Mouse (Mus musculus): ENCODE measurements at regions not wholly inside any gene's neighbourhood (a gene's known extent, or its start where the extent isn't known, plus 50 kb on each side); places are given as distances from the start of the nearest gene placed in this dataset.

DNA sequence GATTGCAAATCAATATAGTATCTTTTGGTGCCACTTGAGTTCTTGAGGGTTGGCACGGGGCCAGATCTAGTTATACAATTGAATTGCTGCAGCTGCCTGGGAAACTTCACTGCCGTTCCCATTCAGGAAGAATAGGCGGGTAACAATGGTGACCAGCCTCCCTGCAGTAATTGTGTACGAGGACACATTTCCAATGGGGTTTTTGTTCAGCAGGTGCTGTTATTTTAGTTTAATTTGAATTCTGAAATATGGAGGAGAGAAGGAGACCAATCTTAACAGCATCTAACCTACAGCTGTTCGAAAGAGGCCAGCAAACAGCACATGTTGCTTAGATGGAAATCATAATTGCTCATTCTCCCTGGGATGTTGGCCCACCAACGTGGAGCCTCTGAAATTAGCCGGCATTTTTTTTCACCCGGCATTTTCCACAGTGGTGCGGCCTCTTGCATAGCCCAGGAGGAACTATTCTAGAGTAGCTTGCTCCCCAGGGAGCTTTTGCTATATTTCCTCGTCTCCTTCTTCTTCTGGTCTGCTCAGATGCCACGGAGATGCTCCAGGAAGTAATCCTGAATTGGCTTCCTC lies 388.6 kb downstream of the Insc start:
- H3K27ac ChIP-seq (ENCODE audit: low read length), result no peak overlapping the region
- no peak overlapping the region for H3K4me3 ChIP-seq (ENCODE audit: low read depth, low read length)
- H3K4me2 ChIP-seq (replicated peaks; ENCODE audit: low read depth, low read length), result no peak overlapping the region
- no peaks in the 10 kb centered on the region for H3K36me3 ChIP-seq (ENCODE audit: insufficient read depth, low read length)
- no peaks in the 10 kb centered on the region for H3K9me3 ChIP-seq (ENCODE audit: low read length)
- H3K4me1 ChIP-seq (ENCODE audit: insufficient read depth, low read depth, low read length), result no peaks in the 10 kb centered on the region
- H3K27me3 ChIP-seq (replicated peaks; ENCODE audit: insufficient read depth, low read length), result no peaks in the 10 kb centered on the region
- TF ChIP-seq CTCF (IDR thresholded peaks at IDR 0.05), result no peak
- TF ChIP-seq EP300 (IDR thresholded peaks at IDR 0.05), result no peak
- 59% methylated on average over 11 of the region's 11 CpGs for WGBS
- DNase-seq (ENCODE audit: low spot score) (peak; percentile 9), ATAC-seq (no peak)
- no peak overlapping the region for H3K9ac ChIP-seq (replicated peaks; ENCODE audit: low read depth)

DNA sequence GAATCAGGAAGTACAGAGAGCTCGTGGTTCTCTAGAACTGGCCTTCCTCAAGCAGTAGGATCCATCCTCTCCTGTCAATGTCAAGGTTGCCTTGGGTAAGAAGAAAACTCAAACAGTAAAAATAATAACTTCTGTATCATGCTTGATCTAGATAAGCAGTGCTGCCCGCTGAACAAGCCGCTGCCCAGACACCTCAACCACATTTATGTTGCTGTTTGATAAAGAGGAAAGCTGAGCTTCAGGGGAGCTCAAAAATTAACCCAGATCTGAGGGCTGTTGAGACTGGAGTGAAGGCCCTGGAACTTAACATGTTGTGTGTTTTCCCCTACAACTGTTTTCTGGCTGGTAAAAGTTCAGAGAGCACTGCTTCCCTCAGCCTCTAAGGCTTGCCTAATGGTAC lies 389.1 kb downstream of the Insc start:
- no peaks in the 10 kb centered on the region for H3K9me3 ChIP-seq (ENCODE audit: low read length)
- H3K9ac ChIP-seq (replicated peaks; ENCODE audit: low read depth), result no peak overlapping the region
- WGBS, result 60% methylated on average over 3 of the region's 3 CpGs
- DNase-seq (ENCODE audit: low spot score) (no peak), ATAC-seq (no peak)
- no peaks in the 10 kb centered on the region for H3K36me3 ChIP-seq (ENCODE audit: insufficient read depth, low read length)
- no peaks in the 10 kb centered on the region for H3K27me3 ChIP-seq (replicated peaks; ENCODE audit: insufficient read depth, low read length)
- no peak overlapping the region for H3K4me2 ChIP-seq (replicated peaks; ENCODE audit: low read depth, low read length)
- H3K4me3 ChIP-seq (ENCODE audit: low read depth, low read length), result no peak overlapping the region
- H3K4me1 ChIP-seq (ENCODE audit: insufficient read depth, low read depth, low read length), result no peaks in the 10 kb centered on the region
- no peak overlapping the region for H3K27ac ChIP-seq (ENCODE audit: low read length)
- TF ChIP-seq CTCF (IDR thresholded peaks at IDR 0.05) (no peak), EP300 (IDR thresholded peaks at IDR 0.05) (no peak)

DNA sequence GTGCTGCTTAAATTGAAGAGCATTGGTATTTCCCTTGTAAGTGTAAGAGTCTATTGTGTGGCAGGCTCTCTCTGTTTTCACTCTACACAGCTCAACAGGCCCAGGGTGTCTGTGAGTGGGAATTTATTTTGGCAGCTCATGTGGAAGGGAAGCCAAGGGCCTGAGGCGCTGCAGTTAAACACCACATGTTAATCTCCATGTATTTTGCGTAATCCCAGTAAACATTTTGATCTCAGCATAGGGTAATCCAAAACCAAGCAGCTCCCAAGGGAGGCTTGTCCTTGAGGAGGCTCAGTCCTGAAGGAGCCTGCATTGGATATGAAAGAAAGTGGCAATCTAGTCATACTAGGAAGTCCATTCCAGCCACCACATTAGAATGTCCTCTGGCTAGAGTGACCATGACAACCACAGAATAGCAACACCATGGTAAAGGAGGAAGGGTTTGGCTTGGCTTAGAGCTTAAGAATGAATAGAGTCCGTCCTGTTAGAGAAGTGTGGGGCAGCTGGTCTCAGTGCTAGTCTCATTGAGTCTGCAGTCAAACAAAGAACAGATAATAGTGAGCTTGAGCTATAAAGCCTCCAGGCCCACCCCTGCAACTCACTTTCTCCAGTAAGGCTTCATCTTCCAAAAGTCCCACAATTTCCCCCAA lies 391.6 kb downstream of the Insc start:
- Histone ChIP-seq H3K36me3 (ENCODE audit: insufficient read depth, low read length) (no peaks in the 10 kb centered on the region), H3K4me2 (replicated peaks; ENCODE audit: low read depth, low read length) (no peak overlapping the region), H3K27me3 (replicated peaks; ENCODE audit: insufficient read depth, low read length) (no peaks in the 10 kb centered on the region), H3K9me3 (ENCODE audit: low read length) (no peaks in the 10 kb centered on the region), H3K9ac (replicated peaks; ENCODE audit: low read depth) (no peak overlapping the region), H3K4me1 (ENCODE audit: insufficient read depth, low read depth, low read length) (no peaks in the 10 kb centered on the region), H3K27ac (ENCODE audit: low read length) (no peak overlapping the region), H3K4me3 (ENCODE audit: low read depth, low read length) (no peak overlapping the region)
- TF ChIP-seq EP300 (IDR thresholded peaks at IDR 0.05), result no peak
- no peak for TF ChIP-seq CTCF (IDR thresholded peaks at IDR 0.05)
- ATAC-seq (peak; percentile 75), DNase-seq (ENCODE audit: low spot score) (peak; percentile 66)
- 58% methylated on average over 3 of the region's 3 CpGs for WGBS

DNA sequence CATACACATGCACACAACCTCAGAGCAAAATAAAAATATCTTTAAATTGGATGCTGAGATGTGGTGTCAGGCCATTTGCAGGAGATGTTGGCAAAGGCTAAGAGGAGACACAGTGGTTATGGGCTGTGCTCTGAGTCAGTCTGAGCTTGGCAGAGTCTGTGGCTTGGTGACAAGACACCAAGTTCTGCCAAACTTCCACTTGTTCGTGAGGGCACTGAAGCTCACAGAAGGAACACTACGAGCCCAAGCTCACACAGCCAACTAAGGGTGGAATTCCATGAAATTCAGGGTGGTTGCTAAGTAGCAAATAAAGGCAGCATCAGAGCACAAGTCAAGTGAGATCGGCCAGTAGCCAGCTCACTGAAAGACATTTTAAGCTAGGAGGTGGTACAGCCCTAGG lies 396.8 kb downstream of the Insc start:
- H3K9me3 ChIP-seq (ENCODE audit: low read length), result no peaks in the 10 kb centered on the region
- WGBS, result 73% methylated on average over 3 of the region's 3 CpGs
- DNase-seq (ENCODE audit: low spot score), result no peak

DNA sequence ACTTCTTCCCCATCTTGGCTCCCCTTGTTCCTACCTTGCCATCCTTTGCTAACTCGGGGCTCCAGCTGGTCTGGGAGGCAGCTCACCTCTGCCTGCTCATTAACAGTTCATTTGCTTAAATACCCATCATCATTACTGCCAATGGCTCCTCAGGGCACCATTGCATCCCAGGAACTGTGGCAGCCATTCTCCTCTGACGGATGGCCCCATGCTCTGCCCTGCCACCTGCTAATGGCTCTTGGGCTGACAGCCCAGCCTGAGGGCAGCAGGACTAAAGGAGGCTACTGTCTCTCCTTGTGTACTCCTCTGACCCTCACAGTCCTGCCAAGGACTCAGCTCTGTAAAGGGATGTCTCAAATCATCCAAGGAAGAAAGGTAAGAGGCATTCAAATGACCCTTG lies 398.7 kb downstream of the Insc start:
- Histone ChIP-seq H3K9ac (replicated peaks; ENCODE audit: low read depth) (no peak overlapping the region), H3K4me3 (ENCODE audit: low read depth, low read length) (no peak overlapping the region), H3K9me3 (ENCODE audit: low read length) (no peaks in the 10 kb centered on the region), H3K4me2 (replicated peaks; ENCODE audit: low read depth, low read length) (no peak overlapping the region), H3K27me3 (replicated peaks; ENCODE audit: insufficient read depth, low read length) (no peaks in the 10 kb centered on the region), H3K4me1 (ENCODE audit: insufficient read depth, low read depth, low read length) (no peaks in the 10 kb centered on the region), H3K27ac (ENCODE audit: low read length) (no peak overlapping the region), H3K36me3 (ENCODE audit: insufficient read depth, low read length) (no peaks in the 10 kb centered on the region)
- no peak for TF ChIP-seq EP300 (IDR thresholded peaks at IDR 0.05)
- no peak for TF ChIP-seq CTCF (IDR thresholded peaks at IDR 0.05)
- DNase-seq (ENCODE audit: low spot score), result no peak
- 70% methylated on average over 2 of the region's 2 CpGs for WGBS
- ATAC-seq, result no peak

More for the DNA sequence above, 396.8 kb downstream of the Insc start:
- ATAC-seq, result no peak
- no peak for TF ChIP-seq CTCF (IDR thresholded peaks at IDR 0.05)
- TF ChIP-seq EP300 (IDR thresholded peaks at IDR 0.05), result no peak
- Histone ChIP-seq H3K27me3 (replicated peaks; ENCODE audit: insufficient read depth, low read length) (no peaks in the 10 kb centered on the region), H3K36me3 (ENCODE audit: insufficient read depth, low read length) (no peaks in the 10 kb centered on the region), H3K4me1 (ENCODE audit: insufficient read depth, low read depth, low read length) (no peaks in the 10 kb centered on the region), H3K4me3 (ENCODE audit: low read depth, low read length) (no peak overlapping the region), H3K27ac (ENCODE audit: low read length) (no peak overlapping the region), H3K4me2 (replicated peaks; ENCODE audit: low read depth, low read length) (no peak overlapping the region), H3K9ac (replicated peaks; ENCODE audit: low read depth) (no peak overlapping the region)

DNA sequence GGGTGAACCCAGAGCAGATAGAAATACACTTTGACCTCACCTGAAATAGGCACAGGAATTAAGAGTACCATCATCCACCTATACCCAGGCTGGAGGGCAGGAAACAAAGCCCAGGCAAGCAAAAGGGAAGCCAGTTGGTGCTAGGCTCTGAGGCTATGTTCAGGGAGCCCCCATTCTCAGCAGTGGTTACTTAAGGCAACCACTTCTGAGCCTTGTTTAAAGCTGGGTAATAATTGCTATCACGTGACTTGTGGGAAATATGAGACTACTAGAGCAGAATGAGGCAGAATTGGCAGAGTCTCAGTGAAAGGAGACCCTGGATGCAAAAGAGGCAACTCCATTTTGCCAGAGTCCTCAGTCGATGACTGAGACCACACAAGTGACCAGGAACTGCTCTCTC lies 401.5 kb downstream of the Insc start:
- TF ChIP-seq EP300 (IDR thresholded peaks at IDR 0.05) (no peak), CTCF (IDR thresholded peaks at IDR 0.05) (no peak)
- Histone ChIP-seq H3K9me3 (ENCODE audit: low read length) (no peaks in the 10 kb centered on the region), H3K4me2 (replicated peaks; ENCODE audit: low read depth, low read length) (no peak overlapping the region), H3K36me3 (ENCODE audit: insufficient read depth, low read length) (no peaks in the 10 kb centered on the region), H3K27me3 (replicated peaks; ENCODE audit: insufficient read depth, low read length) (no peaks in the 10 kb centered on the region), H3K4me3 (ENCODE audit: low read depth, low read length) (no peak overlapping the region), H3K9ac (replicated peaks; ENCODE audit: low read depth) (no peak overlapping the region), H3K4me1 (ENCODE audit: insufficient read depth, low read depth, low read length) (no peaks in the 10 kb centered on the region), H3K27ac (ENCODE audit: low read length) (no peak overlapping the region)
- DNase-seq (ENCODE audit: low spot score), result no peak
- WGBS, result 40% methylated on average over 2 of the region's 2 CpGs
- ATAC-seq, result no peak
